Mouse (Mus musculus) brain, embryonic 14.5 days (tissue): Measurements from ENCODE around the gene Nod1.

ENCODE experiments used
- CTCF ChIP-seq: fragments of 200-500 bp; IDR thresholded peaks from 2 replicates; pipeline ENCODE4 v1.5.1; 2012; ENCODE audit warnings: inconsistent platforms, mild to moderate bottlenecking, moderate library complexity, borderline replicate concordance; ENCODE audit not compliant: insufficient read depth, insufficient read length; ENCODE audit errors: extremely low read depth
- POLR2A ChIP-seq: fragments of 200-500 bp; IDR thresholded peaks from 2 replicates; pipeline ENCODE4 v1.6.1; 2012; ENCODE audit warnings: mild to moderate bottlenecking, inconsistent platforms, borderline replicate concordance; ENCODE audit not compliant: poor library complexity, insufficient read depth, insufficient read length, severe bottlenecking; ENCODE audit errors: extremely low read depth

DNA sequence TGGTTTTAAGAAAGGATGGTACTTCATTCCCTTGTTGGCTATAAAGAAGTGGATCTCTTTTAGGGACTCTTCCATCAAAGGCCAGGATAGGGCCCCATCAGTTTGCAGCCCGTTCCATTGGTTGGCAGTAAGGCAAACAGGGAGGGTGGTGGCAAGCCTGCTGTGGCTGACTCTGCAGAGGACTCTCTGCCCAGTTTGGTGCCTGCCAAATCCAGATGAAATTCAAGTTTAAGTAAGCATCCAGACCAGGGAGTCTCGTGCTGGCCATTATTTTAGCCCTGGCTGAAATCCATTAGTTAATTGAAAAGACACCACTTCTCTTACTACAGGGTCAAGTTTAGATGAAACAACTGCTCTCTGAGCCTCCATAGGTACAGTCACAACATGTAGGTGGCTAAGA, 2.6 kb downstream of the Nod1 start:
- TF ChIP-seq CTCF (no peak), POLR2A (no peak)
